Mouse (Mus musculus) MEL (cell line): ENCODE measurements at regions not wholly inside any gene's neighbourhood (a gene's known extent, or its start where the extent isn't known, plus 50 kb on each side); places are given as distances from the start of the nearest gene placed in this dataset.

ENCODE experiments used
- CTCF ChIP-seq, 3 experiments: IDR thresholded peaks in 2 of 3; conservative IDR thresholded peaks in 1 of 3; 2 replicates each; pipeline ENCODE4 v1.5.1; 2011 to 2012; ENCODE audit warnings: low read length in 3 of 3, low read depth in 2 of 3, mild to moderate bottlenecking in 2 of 3, improper control_type of control experiment in 1 of 3, inconsistent platforms in 1 of 3, mixed read lengths in 1 of 3, moderate library complexity in 1 of 3; ENCODE audit not compliant: control insufficient read depth in 1 of 3, insufficient read depth in 1 of 3, poor library complexity in 1 of 3, severe bottlenecking in 1 of 3
- EP300 ChIP-seq, 2 experiments: IDR thresholded peaks; 2 replicates each; pipeline ENCODE4 v1.6.1; 2011; ENCODE audit warnings: improper control_type of control experiment in 2 of 2, low read length in 2 of 2, low read depth in 1 of 2, mild to moderate bottlenecking in 1 of 2
- KAT2A ChIP-seq: conservative IDR thresholded peaks from 2 replicates; pipeline ENCODE4 v1.6.1; 2012; ENCODE audit warnings: low read depth, low read length, improper control_type of control experiment, inconsistent platforms
- MAZ ChIP-seq: IDR thresholded peaks from 2 replicates; pipeline ENCODE4 v1.6.1; 2012; ENCODE audit warnings: low read depth, mild to moderate bottlenecking, inconsistent platforms, low read length, improper control_type of control experiment
- POLR2AphosphoS2 ChIP-seq: IDR thresholded peaks from 2 replicates; pipeline ENCODE4 v1.6.1; 2011; ENCODE audit warnings: low read length, improper control_type of control experiment
- SMC3 ChIP-seq: IDR thresholded peaks from 2 replicates; pipeline ENCODE4 v1.6.1; 2011; ENCODE audit warnings: low read depth, low read length, improper control_type of control experiment
- TAL1 ChIP-seq: IDR thresholded peaks from 2 replicates; pipeline ENCODE4 v1.6.1; 2012; ENCODE audit warnings: mild to moderate bottlenecking, inconsistent platforms, low read length, moderate library complexity, mixed read lengths

GRCm38 (mm10) chr2:48380140-48380539 is 433.8 kb upstream of the Acvr2a start:
- no peak for TF ChIP-seq CTCF (IDR thresholded peaks at IDR 0.05 in 2 of 3, conservative IDR thresholded peaks at IDR 0.05 in 1 of 3; ENCODE audit: control insufficient read depth in 1 of 3, insufficient read depth in 1 of 3, low read depth in 2 of 3, low read length in 3 of 3, poor library complexity in 1 of 3, severe bottlenecking in 1 of 3)
- TF ChIP-seq MAZ = no peak
- TF ChIP-seq POLR2AphosphoS2 = no peak
- TF ChIP-seq SMC3 = no peak
- no peak for TF ChIP-seq EP300 (IDR thresholded peaks at IDR 0.05; ENCODE audit: low read depth in 1 of 2, low read length in 2 of 2)
- no peak for TF ChIP-seq KAT2A
- no peak for TF ChIP-seq TAL1
